8 mouse cellular contexts compared by ENCODE assay signal in the genomic region with DNA sequence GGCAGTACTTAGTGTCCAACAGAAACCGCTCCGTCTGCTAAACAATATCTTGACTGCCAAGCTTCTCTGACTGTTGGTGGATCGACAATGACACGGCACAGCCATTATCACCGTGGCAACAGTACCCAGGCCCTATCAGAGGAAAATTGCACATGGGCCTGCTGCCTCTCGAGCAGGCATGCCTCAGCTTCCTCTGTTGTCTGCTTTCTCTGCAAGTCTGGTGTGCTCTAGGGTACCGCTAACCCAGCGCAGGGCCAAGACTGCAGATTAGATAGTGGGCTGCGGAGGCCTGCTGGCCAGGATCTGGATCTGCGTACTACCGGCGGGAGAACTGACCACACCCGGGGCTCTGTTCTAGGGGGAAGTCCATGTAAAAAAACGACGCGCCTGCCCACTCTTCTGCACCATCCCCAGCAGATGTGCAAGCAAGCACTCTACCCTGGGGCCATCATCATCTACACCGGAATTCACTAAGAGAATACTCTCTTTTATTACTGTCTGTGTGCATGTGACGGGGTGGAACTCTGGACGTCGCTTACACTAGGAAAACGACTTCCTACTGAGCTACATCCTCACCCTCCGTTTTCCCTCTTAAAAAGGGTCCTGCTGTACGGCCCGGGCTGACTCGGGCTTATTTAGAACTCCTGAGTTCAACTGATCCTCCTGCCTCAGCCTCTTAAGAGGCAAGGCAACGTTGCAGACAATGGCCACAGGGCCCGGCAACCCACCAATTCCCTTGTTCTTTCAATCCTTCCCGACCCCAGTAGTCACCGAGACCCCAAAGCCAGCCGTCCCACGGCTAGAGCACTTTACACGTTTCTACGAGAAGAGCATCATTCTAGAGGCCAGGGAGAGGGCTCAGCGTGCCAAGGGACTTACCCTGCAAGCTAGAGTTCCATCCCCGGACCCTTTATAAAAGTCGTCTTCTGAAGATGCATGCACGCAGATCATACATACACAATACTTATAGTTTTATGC. TPM values are rescaled to one million over a fixed set of nuclear protein-coding genes. Genes with fewer than 3 reads are reported as not detected.
DNase-seq lines count a peak whose midpoint lies in the region; ATAC-seq lines count a peak whose summit lies in the region.

No protein-coding gene starts in this region.

- peak overlapping the region; percentile 77 for H3K4me3 ChIP-seq in lung, embryonic 16.5 days (ENCODE audit: low read length)
- peak overlapping the region; percentile 85 for H3K4me3 ChIP-seq in heart, embryonic 16.5 days (ENCODE audit: low read length)
- peak overlapping the region; percentile 97 for H3K4me3 ChIP-seq in macrophage (ENCODE audit: inconsistent target)

- peaks cover 70% of the 10 kb centered on the region for H3K79me2 ChIP-seq in macrophage (ENCODE audit: inconsistent target)

- H3K27ac ChIP-seq in lung, embryonic 16.5 days (ENCODE audit: low read length) = peak overlapping the region; percentile 33; the same call in 1 of the 2 replicates
- H3K27ac ChIP-seq in heart, embryonic 16.5 days (ENCODE audit: low read length) = peak overlapping the region; percentile 65
- peak overlapping the region; percentile 89 for H3K27ac ChIP-seq in macrophage

- no peaks in the 10 kb centered on the region for H3K27me3 ChIP-seq in lung, embryonic 16.5 days (ENCODE audit: control insufficient read depth, insufficient read depth, low read depth, low read length)
- H3K27me3 ChIP-seq in heart, embryonic 16.5 days (ENCODE audit: control insufficient read depth, insufficient read depth, low read length) = no peaks in the 10 kb centered on the region

- peak overlapping the region; percentile 89 for H3K4me2 ChIP-seq in lung, embryonic 16.5 days (ENCODE audit: low read depth, low read length)
- peak overlapping the region; percentile 95 for H3K4me2 ChIP-seq in heart, embryonic 16.5 days (ENCODE audit: low read depth, low read length)

- peaks cover 19% of the 10 kb centered on the region for H3K4me1 ChIP-seq in lung, embryonic 16.5 days (replicated peaks; ENCODE audit: control insufficient read depth, insufficient read depth, low read length)
- H3K4me1 ChIP-seq in heart, embryonic 16.5 days (ENCODE audit: control insufficient read depth, insufficient read depth, low read length) = peaks cover 26% of the 10 kb centered on the region

- 5% methylated on average over 37 of the region's 37 CpGs for WGBS in lung, embryonic 16.5 days
- 4% methylated on average over 37 of the region's 37 CpGs for WGBS in heart, embryonic 16.5 days
- WGBS in macrophage (ENCODE audit: missing documents) = 5% methylated on average over 37 of the region's 37 CpGs

- ATAC-seq in lung, embryonic 16.5 days (ENCODE audit: low read depth) = no peak
- ATAC-seq in heart, embryonic 16.5 days (replicated peaks; ENCODE audit: extremely low read depth, insufficient read depth, low FRiP score) = no peak

- DNase-seq in lung, postnatal 10 days = no peak
- DNase-seq in cerebellum, adult 9-10 months = peak; percentile 61
- no peak for DNase-seq in urinary bladder, postnatal 36 days (ENCODE audit: low spot score in 2 of 2)
- no peak for DNase-seq in adrenal gland, postnatal 4 days (ENCODE audit: low spot score in 2 of 2)
- DNase-seq in kidney, postnatal 14 days = no peak

- peak overlapping the region; percentile 79 for H3K9ac ChIP-seq in lung, embryonic 16.5 days (ENCODE audit: low read length)
- H3K9ac ChIP-seq in heart, embryonic 16.5 days (ENCODE audit: low read length) = peak overlapping the region; percentile 83

- no peaks in the 10 kb centered on the region for H3K9me3 ChIP-seq in lung, embryonic 16.5 days (ENCODE audit: control insufficient read depth, low read length)
- no peaks in the 10 kb centered on the region for H3K9me3 ChIP-seq in heart, embryonic 16.5 days (replicated peaks; ENCODE audit: control insufficient read depth, low read length)

- peaks cover 7% of the 10 kb centered on the region; the same call in 1 of the 2 replicates for H3K36me3 ChIP-seq in lung, embryonic 16.5 days (ENCODE audit: control insufficient read depth, insufficient read depth, low read length)
- H3K36me3 ChIP-seq in heart, embryonic 16.5 days (ENCODE audit: control insufficient read depth, insufficient read depth) = peaks cover 4% of the 10 kb centered on the region; the same call in 1 of the 2 replicates
- H3K36me3 ChIP-seq in macrophage (ENCODE audit: inconsistent target) = peaks cover 11% of the 10 kb centered on the region; the same call in 1 of the 2 replicates

RNA-seq across cellular contexts. Expression of a gene that starts 1.1 kb away (rescaled TPM):
- 119 and 123 TPM in 2 replicates for polyA plus RNA-seq in lung, embryonic 16.5 days (2015; fragmentation: Nextera tagmentation; extraction: Ambion mirVana)
- polyA plus RNA-seq in heart, embryonic 16.5 days (2015; fragmentation: Nextera tagmentation; extraction: Ambion mirVana) = 170 and 173 TPM in 2 replicates
- 1 to 10 TPM in 20 of 26 experiments, under 1 TPM in 4, not detected in 2; 0.65 to 9.7 (median 2.2) TPM for total RNA-seq in macrophage (2018; cell fraction: chromatin; rRNA removed)
- 10 to 100 TPM; 14.1 to 26.6 (median 18.8) TPM for total RNA-seq in macrophage (2018; cell fraction: cytosol; rRNA removed)
- 10 to 100 TPM in 3 of 26 experiments, 1 to 10 TPM in 23; 2.0 to 27.2 (median 7.0) TPM for total RNA-seq in macrophage (2018; cell fraction: nucleus; rRNA removed)
- polyA plus RNA-seq in macrophage (2018) = 5.1 to 28.7 TPM (median 17.8 TPM) in 3 replicates
- total RNA-seq in adrenal gland, postnatal 4 days (2021) = 100 to 1,000 TPM; 134 to 139 TPM

RNA-seq across cellular contexts. Expression of a gene that starts 21.8 kb away (rescaled TPM):
- 0.74 and 0.91 TPM in 2 replicates for polyA plus RNA-seq in lung, embryonic 16.5 days (2015; fragmentation: Nextera tagmentation; extraction: Ambion mirVana)
- 1.9 and 2.0 TPM in 2 replicates for polyA plus RNA-seq in heart, embryonic 16.5 days (2015; fragmentation: Nextera tagmentation; extraction: Ambion mirVana)
- 100 to 1,000 TPM in 3 of 26 experiments, 10 to 100 TPM in 21, 1 to 10 TPM in 2; 9.1 to 309 (median 31.2) TPM for total RNA-seq in macrophage (2018; cell fraction: chromatin; rRNA removed)
- 10 to 100 TPM in 13 of 26 experiments, 1 to 10 TPM in 13; 4.6 to 56.9 (median 12.5) TPM for total RNA-seq in macrophage (2018; cell fraction: cytosol; rRNA removed)
- total RNA-seq in macrophage (2018; cell fraction: nucleus; rRNA removed) = 100 to 1,000 TPM in 1 of 26 experiments, 10 to 100 TPM in 15, 1 to 10 TPM in 10; 6.6 to 122 (median 16.8) TPM
- 6.4 to 13.5 TPM (median 8.7 TPM) in 3 replicates for polyA plus RNA-seq in macrophage (2018)
- total RNA-seq in adrenal gland, postnatal 4 days (2021) = 10 to 100 TPM; 11.3 to 11.7 TPM

Comparison
In these comparisons a context has a peak if more than half of its experiments do, and no peak if none do; other contexts are left out.
1. H3K27ac ChIP-seq: peak in every context shown above with its lines; median percentile 89 in macrophage; 65 in heart, embryonic 16.5 days; 33 in lung, embryonic 16.5 days.